Mouse (Mus musculus): ENCODE results near the gene Zfp981.
"Not testable (repeated sequence)": the region's sequence is repeated elsewhere in the genome, so short reads cannot be mapped to it uniquely, and the experiment has no call there.

DNA sequence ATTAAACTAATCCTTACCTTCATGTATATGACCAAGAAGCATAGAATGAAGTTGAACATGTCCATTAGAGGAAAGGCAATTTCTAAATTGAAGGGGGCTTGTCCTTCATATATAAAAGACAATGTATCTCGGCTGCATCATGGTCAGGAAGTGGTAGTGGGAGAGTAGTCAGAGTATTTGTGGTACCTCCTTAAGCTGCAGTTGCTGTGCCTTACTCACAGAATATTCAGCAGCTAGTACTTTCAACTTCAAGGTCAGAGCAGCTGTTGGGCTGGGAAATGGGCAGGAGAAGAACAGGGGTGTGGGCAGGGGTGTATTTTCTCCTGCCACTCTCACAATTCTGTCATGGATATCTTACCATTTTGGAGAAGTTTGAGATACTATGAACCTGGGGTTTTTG lies 15.1 kb upstream of the Zfp981 start:
- not testable (repeated sequence) for TF ChIP-seq CTCF (IDR thresholded peaks at IDR 0.05; ENCODE audit: control insufficient read depth, insufficient read depth, low read length); POLR2A (IDR thresholded peaks at IDR 0.05; ENCODE audit: borderline replicate concordance, control insufficient read depth, low read depth, low read length)

All from bone marrow, adult 2 months (tissue).